Mouse (Mus musculus): ENCODE data around the gene Il25. TPM values are rescaled to one million over a fixed set of nuclear protein-coding genes. Genes with fewer than 3 reads are reported as not detected.
"Not testable (repeated sequence)": the region's sequence is repeated elsewhere in the genome, so short reads cannot be mapped to it uniquely, and the experiment has no call there.

Il25 gene
- total RNA-seq, 2 experiments from 2014 or later, result not detected

GRCm38 (mm10) chr14:54951587-54951986 lies 19.1 kb downstream of the Il25 start:
- DNase-seq (ENCODE audit: low spot score in 2 of 2), result no peak

- no peak for DNase-seq (ENCODE audit: low spot score in 2 of 2)
Observed at GRCm38 (mm10) chr14:54953664-54954206, 21.2 kb downstream of the Il25 start.

DNA sequence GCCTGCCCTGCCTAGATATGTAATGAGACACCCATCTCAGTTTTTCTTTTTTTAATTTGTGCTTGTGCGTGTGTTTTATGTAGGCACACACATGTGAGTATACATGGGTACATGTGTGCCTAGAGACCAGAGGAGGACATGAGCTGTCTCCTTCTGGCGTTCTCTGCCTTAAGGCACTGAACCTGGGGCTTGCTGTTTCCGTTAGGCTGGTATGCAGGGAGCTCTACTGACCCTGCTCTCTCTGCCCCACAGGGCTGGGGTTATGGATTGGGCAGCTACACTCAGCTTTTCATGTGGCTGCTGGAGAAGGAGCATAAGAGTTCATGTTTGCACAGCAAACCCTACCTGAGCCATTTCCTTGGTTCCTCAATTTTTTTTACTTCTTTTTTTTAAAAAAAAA lies 22.0 kb downstream of the Il25 start:
- no peak for DNase-seq (ENCODE audit: low spot score in 2 of 2)

DNA sequence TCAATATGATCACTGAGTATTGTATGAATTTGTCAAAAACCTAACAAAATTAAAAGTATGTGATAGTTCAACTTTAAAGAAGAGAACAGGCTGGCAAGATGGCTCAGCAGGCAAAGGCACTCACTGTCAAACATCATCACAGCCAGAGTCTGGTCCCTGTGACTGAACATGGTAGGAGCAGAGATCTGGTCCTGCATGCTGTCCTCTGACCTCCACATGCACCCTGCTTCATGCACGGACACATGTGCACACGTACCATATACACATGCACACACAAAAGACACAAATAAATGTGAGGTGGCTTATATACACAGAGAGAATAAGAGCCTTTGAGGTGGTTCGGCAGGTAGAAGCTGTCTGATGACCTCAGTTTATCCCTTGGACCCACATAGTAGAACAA lies 23.0 kb downstream of the Il25 start:
- no peak for DNase-seq (ENCODE audit: low spot score in 2 of 2)

GRCm38 (mm10) chr14:54956533-54956932 lies 24.0 kb downstream of the Il25 start:
- DNase-seq (ENCODE audit: low spot score in 2 of 2), result no peak

GRCm38 (mm10) chr14:54958503-54958902 lies 26.0 kb downstream of the Il25 start:
- DNase-seq (ENCODE audit: low spot score in 2 of 2), result no peak

DNA sequence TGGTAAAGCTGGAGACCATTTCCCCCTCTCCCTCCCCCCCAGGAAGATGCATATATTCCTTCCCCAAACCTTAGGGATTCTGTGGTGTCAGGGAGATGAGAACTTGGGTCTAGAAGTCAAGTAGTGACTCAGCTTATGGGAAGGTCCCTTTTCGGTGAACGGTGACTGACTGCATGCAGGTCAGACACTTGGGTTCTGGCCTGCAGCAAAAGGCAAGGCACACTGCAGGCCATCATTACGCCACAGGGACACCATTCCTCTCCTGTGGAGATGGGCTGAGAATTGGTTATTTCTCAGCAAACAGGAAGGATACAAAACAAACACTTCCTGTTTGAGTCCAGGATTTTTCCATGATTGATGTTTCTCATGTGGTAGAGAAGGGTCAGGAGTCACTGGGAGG lies 26.7 kb downstream of the Il25 start:
- DNase-seq (ENCODE audit: low spot score in 2 of 2), result no peak

GRCm38 (mm10) chr14:54959853-54960613 lies 27.5 kb downstream of the Il25 start:
- not testable (repeated sequence) for DNase-seq (ENCODE audit: low spot score in 2 of 2)

GRCm38 (mm10) chr14:54960769-54961168 lies 28.3 kb downstream of the Il25 start:
- peak; percentile 38 to 66 for DNase-seq (ENCODE audit: low spot score in 2 of 2)

- DNase-seq (ENCODE audit: low spot score in 2 of 2), result no peak
Observed at GRCm38 (mm10) chr14:54961487-54961886, 29.0 kb downstream of the Il25 start.

DNA sequence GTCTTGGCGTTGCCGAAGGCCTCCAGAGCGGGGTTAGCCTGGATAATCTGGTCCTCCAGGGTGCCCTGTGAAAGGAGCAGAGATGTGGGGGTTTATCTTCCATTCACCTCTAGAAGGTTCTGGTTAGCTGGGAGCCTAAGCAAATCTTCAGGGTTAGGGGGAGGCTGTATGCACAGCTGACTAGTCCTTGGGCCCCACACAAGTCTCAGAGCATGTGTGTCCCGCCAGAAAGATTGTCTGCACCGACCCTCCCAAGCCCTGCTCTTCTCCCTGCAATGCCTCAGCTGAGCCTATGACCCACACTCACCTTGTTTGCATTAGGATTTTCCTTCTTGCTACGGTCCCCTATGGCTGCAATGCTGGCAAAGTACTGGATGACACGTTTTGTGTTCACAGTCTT lies 30.2 kb downstream of the Il25 start:
- no peak for DNase-seq (ENCODE audit: low spot score in 2 of 2)

- no peak for DNase-seq (ENCODE audit: low spot score in 2 of 2)
Observed at GRCm38 (mm10) chr14:54963727-54964126, 31.2 kb downstream of the Il25 start.

- DNase-seq (ENCODE audit: low spot score in 2 of 2), result no peak
Observed at GRCm38 (mm10) chr14:54965044-54965443, 32.5 kb downstream of the Il25 start.

- no peak for DNase-seq (ENCODE audit: low spot score in 2 of 2)
Observed at GRCm38 (mm10) chr14:54965631-54966030, 33.1 kb downstream of the Il25 start.

GRCm38 (mm10) chr14:54966320-54966977 lies 34.0 kb downstream of the Il25 start, which contains the start of gene Myh6:
Gene Myh6 (minus strand): TSS chr14:54966927.
- DNase-seq (ENCODE audit: low spot score in 2 of 2), result no peak

- DNase-seq (ENCODE audit: low spot score in 2 of 2), result no peak
Observed at GRCm38 (mm10) chr14:54967874-54968273, 35.4 kb downstream of the Il25 start.

- no peak for DNase-seq (ENCODE audit: low spot score in 2 of 2)
Observed at GRCm38 (mm10) chr14:54968344-54968743, 35.8 kb downstream of the Il25 start.

DNA sequence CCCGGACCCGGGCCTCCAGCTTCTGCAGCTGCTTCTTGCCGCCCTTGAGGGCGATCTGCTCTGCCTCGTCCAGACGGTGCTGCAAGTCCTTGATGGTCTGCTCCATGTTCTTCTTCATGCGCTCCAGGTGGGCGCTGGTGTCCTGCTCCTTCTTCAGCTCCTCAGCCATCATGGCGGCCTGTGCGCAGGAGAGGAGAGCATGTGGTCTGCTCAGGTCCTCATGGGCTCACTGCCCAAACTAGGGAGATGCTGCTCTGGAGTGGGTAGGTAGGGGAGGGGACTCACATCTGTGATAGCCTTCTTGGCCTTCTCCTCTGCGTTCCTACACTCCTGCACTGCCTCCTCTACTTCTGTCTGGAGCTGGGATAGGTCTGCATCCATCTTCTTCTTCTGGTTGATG lies 40.3 kb downstream of the Il25 start:
- not testable (repeated sequence) for DNase-seq (ENCODE audit: low spot score in 2 of 2)

DNA sequence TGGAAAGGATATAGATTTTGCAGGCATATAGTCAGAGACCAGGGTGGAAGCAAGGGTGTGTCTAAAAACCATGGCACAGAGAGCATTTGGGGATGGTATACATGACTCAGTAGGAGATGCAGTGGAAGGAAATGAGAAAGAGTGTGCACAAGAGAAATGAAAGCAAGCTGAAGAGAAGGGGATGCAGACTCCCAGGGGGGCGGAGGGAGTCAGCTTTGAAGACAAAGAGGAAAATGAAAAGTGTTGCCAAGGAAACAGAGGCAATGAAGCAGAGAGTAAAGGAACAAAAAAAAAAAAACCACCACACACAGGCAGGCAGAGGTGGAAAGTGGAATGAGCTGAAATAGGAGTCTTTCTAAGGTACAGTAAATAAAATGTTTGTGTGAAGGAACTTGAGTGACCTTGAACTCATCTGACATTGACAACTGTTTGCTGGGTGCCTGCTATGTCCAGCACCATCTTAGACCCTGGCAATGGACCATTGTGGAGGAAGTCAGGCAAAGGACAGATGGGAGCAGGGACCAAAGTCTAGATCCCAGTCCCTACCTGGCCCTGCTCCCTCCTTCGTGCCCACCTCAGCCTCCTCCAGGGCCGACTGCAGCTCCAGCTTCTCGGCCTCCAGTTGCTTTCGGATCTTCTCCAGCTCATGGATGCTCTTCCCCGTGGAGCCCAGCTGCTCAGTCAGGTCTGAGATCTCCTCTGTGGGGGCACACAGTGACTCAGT lies 41.7 kb downstream of the Il25 start:
- DNase-seq (ENCODE audit: low spot score in 2 of 2), result peak in 1 of 2 experiments; percentile 43

DNA sequence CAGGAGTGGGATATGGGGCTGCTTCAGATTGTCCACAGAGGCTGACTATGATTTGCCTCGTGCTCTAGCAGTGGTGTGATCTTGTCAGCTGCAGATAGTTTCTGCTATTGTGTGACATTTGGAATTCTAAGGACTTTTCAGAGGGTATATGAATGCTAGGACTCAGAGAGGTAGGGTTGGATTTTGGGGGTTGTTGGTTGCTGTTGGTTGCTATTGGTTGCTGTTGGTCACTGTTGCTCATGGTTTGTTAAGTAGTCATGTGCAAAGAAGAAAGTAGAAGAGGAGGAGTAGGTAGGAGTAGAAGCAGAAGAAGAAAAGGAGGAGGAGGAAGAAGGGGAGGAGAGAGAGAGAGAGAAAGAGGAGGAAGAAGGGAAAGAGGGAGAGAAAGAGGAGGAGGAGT lies 44.1 kb downstream of the Il25 start, which contains the start of gene Gm17428:
Gene Gm17428 (plus strand): TSS at position 301 of the 400 bp plus-strand sequence.
- DNase-seq (ENCODE audit: low spot score in 2 of 2), result no peak

DNA sequence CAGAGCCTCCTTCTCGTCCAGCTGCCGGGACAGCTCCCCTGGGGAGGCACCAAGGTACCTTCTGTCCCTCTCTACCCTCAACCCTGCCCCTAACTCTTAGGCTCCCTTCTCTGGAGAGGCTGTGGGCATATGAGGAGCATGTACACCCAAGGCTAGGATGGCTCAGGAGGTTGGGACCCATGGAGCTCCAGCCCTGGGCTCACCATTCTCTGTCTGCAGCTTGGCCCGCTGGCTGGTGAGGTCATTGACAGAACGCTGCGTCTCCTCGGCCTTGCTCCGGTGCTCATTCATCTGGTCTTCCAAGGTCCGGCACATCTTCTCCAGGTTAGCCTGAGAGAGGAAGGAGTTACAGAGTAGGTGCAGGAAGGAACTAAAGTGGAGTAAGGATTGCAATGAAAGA lies 46.2 kb downstream of the Il25 start:
- no peak for DNase-seq (ENCODE audit: low spot score in 2 of 2)

GRCm38 (mm10) chr14:54981934-54982333 lies 49.4 kb downstream of the Il25 start:
- DNase-seq (ENCODE audit: low spot score in 2 of 2), result no peak
